Mouse (Mus musculus): ENCODE data around the gene Cdc34. TPM values are rescaled to one million over a fixed set of nuclear protein-coding genes. Genes with fewer than 3 reads are reported as not detected.

Gene Cdc34
- polyA plus RNA-seq, 1 experiment, result 74.9 TPM

GRCm38 (mm10) chr10:79728323-79729249, 46.6 kb downstream of the Cdc34 start:
- no peaks in the 10 kb centered on the region for H3K4me1 ChIP-seq (ENCODE audit: control insufficient read depth, insufficient read depth, low read length)
- no peak overlapping the region for H3K4me3 ChIP-seq (ENCODE audit: insufficient read depth, low read length)
- no peak overlapping the region for H3K27ac ChIP-seq (ENCODE audit: insufficient read depth, low read depth, low read length)
- no peak for TF ChIP-seq POLR2A (IDR thresholded peaks at IDR 0.05; ENCODE audit: borderline replicate concordance, low read depth, low read length)

- Histone ChIP-seq H3K27ac (ENCODE audit: insufficient read depth, low read depth, low read length) (no peak overlapping the region), H3K4me1 (ENCODE audit: control insufficient read depth, insufficient read depth, low read length) (no peaks in the 10 kb centered on the region), H3K4me3 (ENCODE audit: insufficient read depth, low read length) (no peak overlapping the region)
- no peak for TF ChIP-seq CTCF (IDR thresholded peaks at IDR 0.05; ENCODE audit: low read depth, low read length)
- no peak for TF ChIP-seq POLR2A (IDR thresholded peaks at IDR 0.05; ENCODE audit: borderline replicate concordance, low read depth, low read length)
Measured at GRCm38 (mm10) chr10:79729357-79729965, 47.5 kb downstream of the Cdc34 start.

GRCm38 (mm10) chr10:79732500-79732899, 50.5 kb downstream of the Cdc34 start:
- H3K27ac ChIP-seq (ENCODE audit: insufficient read depth, low read depth, low read length), result no peak overlapping the region
- peak; percentile 45; the same call in 1 of the 2 replicates for TF ChIP-seq CTCF (IDR thresholded peaks at IDR 0.05; ENCODE audit: low read depth, low read length)
- TF ChIP-seq POLR2A (IDR thresholded peaks at IDR 0.05; ENCODE audit: borderline replicate concordance, low read depth, low read length), result no peak
- H3K4me1 ChIP-seq (ENCODE audit: control insufficient read depth, insufficient read depth, low read length), result no peaks in the 10 kb centered on the region
- H3K4me3 ChIP-seq (ENCODE audit: insufficient read depth, low read length), result no peak overlapping the region

- Histone ChIP-seq H3K4me1 (ENCODE audit: control insufficient read depth, insufficient read depth, low read length) (no peaks in the 10 kb centered on the region), H3K27ac (ENCODE audit: insufficient read depth, low read depth, low read length) (no peak overlapping the region), H3K4me3 (ENCODE audit: insufficient read depth, low read length) (no peak overlapping the region)
- no peak for TF ChIP-seq POLR2A (IDR thresholded peaks at IDR 0.05; ENCODE audit: borderline replicate concordance, low read depth, low read length)
- no peak for TF ChIP-seq CTCF (IDR thresholded peaks at IDR 0.05; ENCODE audit: low read depth, low read length)
Measured at GRCm38 (mm10) chr10:79733847-79734246, 51.9 kb downstream of the Cdc34 start.

- Histone ChIP-seq H3K4me3 (ENCODE audit: insufficient read depth, low read length) (no peak overlapping the region), H3K27ac (ENCODE audit: insufficient read depth, low read depth, low read length) (no peak overlapping the region), H3K4me1 (ENCODE audit: control insufficient read depth, insufficient read depth, low read length) (no peaks in the 10 kb centered on the region)
- TF ChIP-seq CTCF (IDR thresholded peaks at IDR 0.05; ENCODE audit: low read depth, low read length) (no peak), POLR2A (IDR thresholded peaks at IDR 0.05; ENCODE audit: borderline replicate concordance, low read depth, low read length) (no peak)
Measured at GRCm38 (mm10) chr10:79735361-79735760, 53.4 kb downstream of the Cdc34 start.

GRCm38 (mm10) chr10:79736706-79737105, 54.7 kb downstream of the Cdc34 start:
- Histone ChIP-seq H3K4me3 (ENCODE audit: insufficient read depth, low read length) (no peak overlapping the region), H3K27ac (ENCODE audit: insufficient read depth, low read depth, low read length) (no peak overlapping the region), H3K4me1 (ENCODE audit: control insufficient read depth, insufficient read depth, low read length) (no peaks in the 10 kb centered on the region)
- TF ChIP-seq POLR2A (IDR thresholded peaks at IDR 0.05; ENCODE audit: borderline replicate concordance, low read depth, low read length) (no peak), CTCF (IDR thresholded peaks at IDR 0.05; ENCODE audit: low read depth, low read length) (no peak)

Other genes starting within 250 kb of the Cdc34 start
- gene Vmn2r83, start 213.5 kb upstream of the Cdc34 start, polyA plus RNA-seq (2012; ENCODE audit: insufficient read depth, insufficient read length, missing spikeins), result not detected in 2 replicates
- 16.9 and 21.1 TPM in 2 replicates for gene Plpp2, start 148.4 kb upstream of the Cdc34 start, polyA plus RNA-seq (2012; ENCODE audit: insufficient read depth, insufficient read length, missing spikeins)
- gene Mier2, start 127.0 kb upstream of the Cdc34 start, polyA plus RNA-seq (2012; ENCODE audit: insufficient read depth, insufficient read length, missing spikeins), result 32.1 and 35.1 TPM in 2 replicates
- gene Theg, start 94.9 kb upstream of the Cdc34 start, polyA plus RNA-seq (2012; ENCODE audit: insufficient read depth, insufficient read length, missing spikeins), result not detected in 2 replicates
- gene C2cd4c, start 68.2 kb upstream of the Cdc34 start, polyA plus RNA-seq (2012; ENCODE audit: insufficient read depth, insufficient read length, missing spikeins), result 0.29 TPM in 1 of 2 replicates, not detected in the other
- 0.40 and 0.71 TPM in 2 replicates for gene Shc2, start 44.3 kb upstream of the Cdc34 start, polyA plus RNA-seq (2012; ENCODE audit: insufficient read depth, insufficient read length, missing spikeins)
- gene Odf3l2, start 36.5 kb upstream of the Cdc34 start, polyA plus RNA-seq (2012; ENCODE audit: insufficient read depth, insufficient read length, missing spikeins), result not detected in 2 replicates
- gene Madcam1, start 17.6 kb upstream of the Cdc34 start, polyA plus RNA-seq (2012; ENCODE audit: insufficient read depth, insufficient read length, missing spikeins), result not detected in 2 replicates
- gene Tpgs1, start 12.8 kb upstream of the Cdc34 start, polyA plus RNA-seq (2012; ENCODE audit: insufficient read depth, insufficient read length, missing spikeins), result 32.7 and 36.2 TPM in 2 replicates
- 0.84 TPM in 1 of 2 replicates, not detected in the other for gene Gzmm, start 6.8 kb downstream of the Cdc34 start, polyA plus RNA-seq (2012; ENCODE audit: insufficient read depth, insufficient read length, missing spikeins)
- 300 and 307 TPM in 2 replicates for gene Bsg, start 22.3 kb downstream of the Cdc34 start, polyA plus RNA-seq (2012; ENCODE audit: insufficient read depth, insufficient read length, missing spikeins)
- gene Hcn2, start 34.4 kb downstream of the Cdc34 start, polyA plus RNA-seq (2012; ENCODE audit: insufficient read depth, insufficient read length, missing spikeins), result 0.86 and 1.3 TPM in 2 replicates
- 18.8 and 19.8 TPM in 2 replicates for gene Polrmt, start 64.4 kb downstream of the Cdc34 start, polyA plus RNA-seq (2012; ENCODE audit: insufficient read depth, insufficient read length, missing spikeins)
- not detected in 2 replicates for gene Fgf22, start 72.9 kb downstream of the Cdc34 start, polyA plus RNA-seq (2012; ENCODE audit: insufficient read depth, insufficient read length, missing spikeins)
- 23.3 and 27.6 TPM in 2 replicates for gene Rnf126, start 84.8 kb downstream of the Cdc34 start, polyA plus RNA-seq (2012; ENCODE audit: insufficient read depth, insufficient read length, missing spikeins)
- gene Fstl3, start 95.1 kb downstream of the Cdc34 start, polyA plus RNA-seq (2012; ENCODE audit: insufficient read depth, insufficient read length, missing spikeins), result 1.0 and 1.1 TPM in 2 replicates
- not detected in 2 replicates for gene Prss57, start 108.8 kb downstream of the Cdc34 start, polyA plus RNA-seq (2012; ENCODE audit: insufficient read depth, insufficient read length, missing spikeins)
- 2.9 and 3.4 TPM in 2 replicates for gene Palm, start 111.4 kb downstream of the Cdc34 start, polyA plus RNA-seq (2012; ENCODE audit: insufficient read depth, insufficient read length, missing spikeins)
- 0.91 TPM in 1 of 2 replicates, not detected in the other for gene Misp, start 138.8 kb downstream of the Cdc34 start, polyA plus RNA-seq (2012; ENCODE audit: insufficient read depth, insufficient read length, missing spikeins)
- 129 and 141 TPM in 2 replicates for gene Ptbp1, start 172.2 kb downstream of the Cdc34 start, polyA plus RNA-seq (2012; ENCODE audit: insufficient read depth, insufficient read length, missing spikeins)
- not detected in 2 replicates for gene Prtn3, start 192.3 kb downstream of the Cdc34 start, polyA plus RNA-seq (2012; ENCODE audit: insufficient read depth, insufficient read length, missing spikeins)
- not detected in 2 replicates for gene Plppr3, start 192.4 kb downstream of the Cdc34 start, polyA plus RNA-seq (2012; ENCODE audit: insufficient read depth, insufficient read length, missing spikeins)
- gene Elane, start 204.1 kb downstream of the Cdc34 start, polyA plus RNA-seq (2012; ENCODE audit: insufficient read depth, insufficient read length, missing spikeins), result 0.75 TPM in 1 of 2 replicates, not detected in the other
- gene Cfd, start 208.7 kb downstream of the Cdc34 start, polyA plus RNA-seq (2012; ENCODE audit: insufficient read depth, insufficient read length, missing spikeins), result 1.3 TPM in 1 of 2 replicates, not detected in the other
- 14.6 and 19.3 TPM in 2 replicates for gene Med16, start 226.7 kb downstream of the Cdc34 start, polyA plus RNA-seq (2012; ENCODE audit: insufficient read depth, insufficient read length, missing spikeins)
- gene Gm26602, start 228.7 kb downstream of the Cdc34 start, polyA plus RNA-seq (2012; ENCODE audit: insufficient read depth, insufficient read length, missing spikeins), result not detected in 2 replicates
- 0.67 and 0.71 TPM in 2 replicates for gene Kiss1r, start 234.8 kb downstream of the Cdc34 start, polyA plus RNA-seq (2012; ENCODE audit: insufficient read depth, insufficient read length, missing spikeins)
- gene R3hdm4, start 239.0 kb downstream of the Cdc34 start, polyA plus RNA-seq (2012; ENCODE audit: insufficient read depth, insufficient read length, missing spikeins), result 87.2 and 90.4 TPM in 2 replicates
- 15.4 and 17.8 TPM in 2 replicates for gene Arid3a, start 244.8 kb downstream of the Cdc34 start, polyA plus RNA-seq (2012; ENCODE audit: insufficient read depth, insufficient read length, missing spikeins)

Measured in bone marrow macrophage, adult 2 months (primary cell).